Mouse (Mus musculus) cerebellum, postnatal 10 days (tissue): ENCODE results near the gene Gm28036.
"Not testable (repeated sequence)": the region's sequence is repeated elsewhere in the genome, so short reads cannot be mapped to it uniquely, and the experiment has no call there.

ENCODE experiments used
- DNase-seq, 2 experiments: peaks; one replicate each; pipeline ENCODE4 v3.0.0; 2021; ENCODE audit warnings: mixed read lengths in 2 of 2

Gene Gm28036

DNA sequence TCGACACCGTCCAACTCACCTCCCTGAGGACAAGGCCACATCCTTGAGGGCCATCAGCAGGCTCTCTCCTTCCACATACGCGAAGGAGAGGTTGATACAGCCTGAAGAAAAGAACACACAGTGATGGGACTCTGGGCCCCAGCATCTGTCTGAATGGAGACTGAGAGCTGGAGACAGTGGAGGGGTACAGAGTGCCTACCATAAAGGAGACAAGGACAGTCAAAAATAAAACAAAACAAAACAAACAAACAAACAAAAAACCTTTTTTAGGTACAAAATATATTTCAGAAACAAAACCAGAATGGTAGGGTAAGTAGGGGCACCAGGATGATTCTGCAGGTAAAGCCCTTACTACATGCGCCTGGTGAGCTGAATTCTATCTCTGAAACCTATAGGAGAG lies at the start of gene Gm28036:
Gm28036 (minus strand) TSS at position 101 of the 400 bp plus-strand sequence.
- DNase-seq = no peak

GRCm38 (mm10) chr2:156166557-156166956 lies 39.7 kb upstream of the Gm28036 start:
- DNase-seq = no peak

GRCm38 (mm10) chr2:156165478-156165877 lies 38.6 kb upstream of the Gm28036 start:
- no peak for DNase-seq

DNA sequence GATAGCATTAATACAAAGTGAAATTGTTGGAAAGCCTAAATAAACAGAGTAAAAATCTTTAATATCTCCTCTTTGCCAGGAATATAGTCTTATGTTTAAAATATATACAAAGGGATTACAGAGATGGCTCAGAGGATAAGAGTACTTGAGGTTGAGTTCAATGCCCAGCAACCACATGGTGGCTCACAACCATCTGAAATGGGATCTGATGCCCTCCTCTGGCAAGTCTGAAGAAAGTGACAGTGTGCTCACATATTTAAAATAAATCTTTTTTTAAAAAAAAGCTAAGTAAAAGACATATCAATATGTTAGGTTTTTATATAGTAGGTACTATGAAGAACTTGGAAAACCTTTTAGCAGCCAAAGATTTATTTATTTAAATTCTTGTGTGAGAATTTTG lies 24.6 kb upstream of the Gm28036 start:
- DNase-seq = no peak

DNA sequence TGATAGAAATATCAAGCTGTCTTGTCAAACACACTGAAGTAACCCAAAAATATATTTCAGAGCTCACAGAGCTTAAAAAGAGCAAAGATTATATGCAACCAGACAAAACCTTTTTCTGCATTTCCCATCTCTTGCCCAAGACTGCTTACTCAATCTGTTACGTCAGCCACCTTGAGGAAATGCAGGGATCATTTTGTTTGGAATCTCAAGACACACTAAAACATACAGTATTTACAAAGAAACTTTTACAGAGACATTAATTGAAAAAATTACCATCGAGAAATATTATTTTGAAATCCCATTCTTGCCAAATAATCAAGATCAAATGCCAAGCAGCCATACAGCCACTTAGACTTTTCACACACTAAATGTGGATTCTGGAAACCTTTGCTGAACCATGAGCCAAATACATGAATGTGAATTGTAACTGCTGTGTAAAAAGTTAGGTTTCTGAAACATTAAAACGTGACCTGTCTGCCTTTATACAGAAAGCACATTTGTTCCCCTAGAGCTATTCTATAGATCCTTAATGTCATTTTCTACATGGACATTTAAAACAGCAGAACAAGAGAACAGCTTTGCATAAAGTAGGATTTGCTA lies 20.5 kb upstream of the Gm28036 start:
- DNase-seq = no peak

DNA sequence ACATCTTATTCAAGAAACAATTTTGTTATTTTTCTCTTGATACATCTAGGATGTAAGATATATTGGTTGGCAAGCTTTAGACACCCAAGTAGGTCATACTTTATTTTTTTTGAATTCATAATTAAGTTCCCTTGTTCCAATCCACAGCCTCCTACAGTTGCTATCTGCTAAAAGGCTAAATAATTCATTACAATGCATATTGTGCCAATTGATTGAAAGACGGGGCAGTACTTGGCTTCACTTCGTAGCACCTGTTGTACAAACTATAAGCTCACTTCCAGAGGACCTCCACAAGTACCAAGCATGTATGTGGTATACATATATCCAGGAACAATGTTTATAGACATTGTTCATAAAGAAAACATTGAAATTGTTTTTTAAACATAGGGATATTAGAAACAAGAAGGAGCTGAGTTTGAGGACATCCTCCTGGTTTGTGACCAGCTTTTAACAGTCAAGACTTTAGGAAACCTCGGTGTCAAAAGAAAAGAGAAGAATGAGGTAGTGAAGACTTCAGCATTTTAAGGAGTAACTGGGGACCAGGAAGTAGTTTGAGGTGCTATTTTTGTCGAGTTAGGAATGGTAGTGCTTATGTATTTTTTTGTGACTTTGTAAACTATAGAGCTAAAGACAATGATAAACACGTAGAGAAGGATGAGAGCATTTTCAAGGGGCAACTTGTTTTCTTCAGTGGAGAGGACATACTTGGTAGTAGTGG lies 19.5 kb upstream of the Gm28036 start:
- DNase-seq = peak in 1 of 2 experiments; percentile 22

GRCm38 (mm10) chr2:156145486-156146130 lies 18.7 kb upstream of the Gm28036 start:
- DNase-seq = peak; percentile 9 to 18

DNA sequence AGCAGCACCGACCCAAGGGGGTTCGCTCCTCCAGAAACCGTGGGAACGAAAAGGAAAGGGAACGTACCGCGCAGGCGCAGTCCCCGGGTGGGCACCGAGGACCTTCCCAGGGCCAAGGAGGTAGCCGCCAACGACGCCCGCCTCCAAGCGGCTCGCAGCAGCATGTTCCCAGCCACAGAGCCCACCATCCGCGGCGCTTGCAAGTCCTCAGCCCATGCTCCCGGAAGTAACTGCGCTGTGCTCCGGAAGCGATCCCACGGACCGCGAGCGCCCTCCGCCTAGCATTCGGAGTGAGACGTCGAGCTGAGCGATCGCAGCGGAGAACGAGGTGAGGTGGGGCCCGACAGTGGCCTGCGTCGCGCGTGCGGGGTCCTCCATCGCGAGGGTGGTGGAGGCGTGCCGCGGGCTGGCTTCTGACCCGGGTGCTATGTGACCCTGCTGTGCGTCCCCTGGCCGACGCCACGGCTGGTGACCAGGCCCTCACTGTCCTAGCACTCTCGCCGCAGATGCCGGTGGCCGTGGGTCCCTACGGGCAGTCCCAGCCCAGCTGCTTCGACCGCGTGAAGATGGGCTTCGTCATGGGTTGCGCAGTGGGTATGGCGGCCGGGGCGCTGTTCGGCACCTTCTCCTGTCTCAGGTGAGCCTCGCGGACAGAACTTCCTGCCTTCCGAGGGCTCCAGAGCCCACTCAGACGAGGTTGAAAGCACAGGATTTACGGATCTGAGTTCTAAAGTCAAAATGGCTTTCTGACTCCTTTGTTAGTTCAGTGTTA lies 17.2 kb upstream of the Gm28036 start, which contains the start of the genes Romo1 and Nfs1:
Romo1 (plus strand) TSS at position 87 of the 772 bp plus-strand sequence.
Nfs1 (minus strand) TSS at position 234 of the 772 bp plus-strand sequence.
- peak; percentile 98 for DNase-seq

GRCm38 (mm10) chr2:156143367-156143766 lies 16.5 kb upstream of the Gm28036 start:
- peak in 1 of 2 experiments; percentile 8 for DNase-seq

DNA sequence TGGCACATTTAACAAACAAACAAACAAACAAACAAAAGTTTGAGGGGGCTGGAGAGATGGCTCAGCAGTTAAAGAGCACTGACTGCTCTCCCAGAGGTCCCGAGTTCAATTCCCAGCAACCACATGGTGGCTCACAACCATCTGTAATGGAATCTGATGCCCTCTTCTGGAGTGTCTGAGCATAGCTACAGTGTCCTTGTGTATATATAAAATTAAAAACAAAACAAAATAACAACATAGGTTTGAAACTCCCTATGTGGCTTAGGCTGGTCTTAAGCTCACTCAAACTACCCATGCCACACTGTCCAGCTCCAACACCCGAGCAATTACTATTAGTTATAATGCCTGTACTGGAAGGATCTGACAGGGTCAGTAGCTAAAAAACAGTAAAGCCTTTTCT lies 15.9 kb upstream of the Gm28036 start:
- DNase-seq = no peak

GRCm38 (mm10) chr2:156135695-156136094 lies 8.8 kb upstream of the Gm28036 start:
- DNase-seq = no peak

- DNase-seq = no peak
Measured at GRCm38 (mm10) chr2:156134161-156134560, 7.3 kb upstream of the Gm28036 start.

- no peak for DNase-seq
Measured at GRCm38 (mm10) chr2:156123731-156124130, 3.2 kb downstream of the Gm28036 start.

GRCm38 (mm10) chr2:156119566-156119965 lies 7.3 kb downstream of the Gm28036 start:
- DNase-seq = no peak

DNA sequence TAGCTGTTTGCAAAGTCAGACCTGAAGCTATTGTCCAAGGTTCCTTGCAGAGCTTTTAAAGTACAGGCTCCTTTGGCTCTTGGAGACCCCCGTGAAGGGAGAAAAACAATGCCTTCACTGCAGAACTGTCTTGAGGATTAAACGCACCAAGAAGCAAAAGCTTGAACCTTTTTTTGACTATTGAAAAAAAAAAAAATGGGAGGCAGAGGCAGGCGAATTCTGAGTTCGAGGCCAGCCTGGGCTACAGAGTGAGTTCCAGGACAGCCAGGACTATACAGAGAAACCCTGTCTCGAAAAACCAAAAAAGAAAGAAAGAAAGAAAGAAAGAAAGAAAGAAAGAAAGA lies 14.8 kb downstream of the Gm28036 start:
- not testable (repeated sequence) for DNase-seq

- peak; percentile 98 for DNase-seq
Measured at GRCm38 (mm10) chr2:156111358-156112079, 15.4 kb downstream of the Gm28036 start, which contains the start of the genes Cpne1 and Rbm12. Cpne1 (minus strand) TSS chr2:156111965. Rbm12 (minus strand) TSS chr2:156111978.

GRCm38 (mm10) chr2:156110627-156111357 lies 16.1 kb downstream of the Gm28036 start:
- peak; percentile 20 to 53 for DNase-seq

DNA sequence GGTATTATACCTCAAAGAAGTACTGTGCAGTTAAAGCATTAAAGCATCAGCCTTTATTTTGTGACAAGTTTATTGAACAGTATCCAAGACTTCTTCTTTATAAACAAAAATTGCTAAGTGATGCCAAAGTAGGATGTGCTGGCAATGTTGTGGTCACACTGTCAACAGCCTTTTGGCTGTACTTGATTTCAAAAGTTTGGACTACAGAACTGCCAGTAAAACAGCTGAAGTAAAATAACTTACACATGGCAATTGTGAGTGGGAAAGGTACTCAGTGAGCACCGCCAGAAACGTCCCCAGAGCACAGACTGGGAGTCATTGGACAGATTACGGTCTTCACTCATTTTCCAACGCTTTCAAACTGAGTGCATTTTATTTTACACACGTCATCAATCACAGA lies 35.0 kb downstream of the Gm28036 start:
- DNase-seq = no peak

DNA sequence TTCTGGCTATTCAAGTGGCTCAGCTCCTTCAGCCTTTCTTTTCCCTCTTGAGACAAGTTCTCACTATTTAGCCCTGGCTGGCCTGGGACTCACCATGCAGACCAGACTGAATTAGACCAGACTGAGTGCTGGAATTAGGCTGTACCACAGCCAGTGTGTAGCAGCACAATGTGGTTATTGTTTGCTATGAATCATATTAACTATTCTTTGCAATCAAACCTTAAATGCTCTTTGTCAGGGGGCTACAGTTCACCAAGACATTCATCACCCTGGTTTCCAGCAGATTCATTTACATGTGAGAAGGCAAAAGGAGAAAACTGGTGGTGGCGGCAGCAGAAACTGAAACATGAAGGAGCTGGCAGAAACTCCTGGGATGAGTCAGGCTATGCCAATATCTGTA lies 37.1 kb downstream of the Gm28036 start:
- no peak for DNase-seq

DNA sequence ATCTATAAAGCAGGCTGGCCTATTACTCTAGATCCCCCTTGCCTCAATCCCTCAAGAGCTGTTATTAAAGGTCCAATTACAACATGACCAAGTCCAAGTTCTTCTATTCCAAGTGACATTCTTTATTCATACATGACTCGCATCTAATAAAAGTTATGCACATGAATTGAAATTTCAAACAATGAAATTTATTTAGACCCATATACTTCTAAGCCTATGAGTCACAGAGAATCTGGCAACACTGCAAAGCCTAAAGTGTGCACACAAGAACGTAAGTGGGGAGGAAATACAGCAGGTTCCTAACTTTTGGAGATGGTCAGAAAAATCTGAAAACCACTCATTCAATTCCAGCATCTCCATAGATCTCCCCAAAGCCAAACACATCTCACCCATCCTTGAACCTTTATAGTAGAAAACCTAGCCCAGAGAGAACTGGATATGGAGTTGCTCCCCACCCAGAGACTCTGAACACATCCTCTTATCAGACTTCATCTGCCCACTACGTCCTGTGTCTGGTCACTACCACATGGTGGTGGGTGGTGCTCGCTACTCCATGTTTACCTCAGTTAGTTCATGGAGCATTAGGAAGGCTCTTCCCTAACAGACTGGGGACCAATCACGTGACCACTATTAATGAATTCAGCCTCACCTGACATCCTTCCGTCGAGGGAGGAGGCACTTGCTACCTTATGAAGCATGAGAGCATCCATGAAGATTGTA lies 39.3 kb downstream of the Gm28036 start:
- DNase-seq = no peak

DNA sequence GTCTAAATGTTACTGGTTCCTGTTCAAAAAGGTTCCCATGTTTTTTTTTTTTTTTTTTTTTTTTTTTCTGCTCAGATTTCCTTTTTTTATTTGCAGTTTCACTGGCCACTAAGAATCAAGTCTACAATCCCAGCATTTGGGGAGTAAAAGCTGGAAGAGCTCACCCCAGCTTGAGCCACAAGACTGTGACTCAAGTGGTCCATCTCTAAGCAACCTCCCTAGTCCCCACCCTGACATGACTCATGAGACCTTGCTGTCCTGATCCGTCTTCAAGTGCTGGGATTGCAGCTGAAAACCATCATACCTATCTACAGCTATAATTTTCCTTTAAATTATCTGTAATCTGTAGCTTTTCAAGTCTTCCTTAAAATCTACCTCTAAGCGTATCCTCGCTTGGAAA lies 42.4 kb downstream of the Gm28036 start:
- DNase-seq = no peak
